Mouse (Mus musculus) ovary, postnatal 14 days (tissue): ENCODE results near the gene Kcnk15.

Source experiments
- DNase-seq: peaks from one replicate; pipeline ENCODE4 v3.0.0; 2022; ENCODE audit warnings: low spot score

Kcnk15 gene

DNA sequence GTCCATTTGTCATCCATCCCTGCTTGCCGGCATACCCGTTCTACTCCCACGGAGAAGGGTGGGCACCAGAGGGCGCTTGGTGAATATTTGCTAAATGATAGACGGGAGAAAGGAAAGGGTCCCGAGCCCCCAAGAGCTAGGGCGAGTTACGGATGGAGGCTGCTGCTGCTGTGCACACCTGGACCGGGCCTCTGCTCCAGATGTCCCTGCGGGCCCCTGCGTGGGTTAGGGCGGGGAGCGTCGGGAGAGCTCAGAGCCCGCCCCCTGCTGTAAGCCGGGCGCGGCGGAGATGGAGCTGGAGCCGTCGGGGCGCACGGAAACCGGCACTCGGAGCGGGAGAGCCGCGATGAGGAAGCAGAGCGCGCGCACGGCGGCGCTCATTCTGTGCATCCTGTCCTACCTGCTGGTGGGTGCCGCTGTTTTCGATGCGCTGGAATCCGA, at the start of gene Kcnk15:
Kcnk15 (plus strand) TSS at position 191 of the 441 bp plus-strand sequence.
- DNase-seq, result no peak

- DNase-seq, result no peak
These were observed 49.6 kb upstream of the Kcnk15 start for GRCm38 (mm10) chr2:163803838-163804237.

GRCm38 (mm10) chr2:163809166-163809565, 44.3 kb upstream of the Kcnk15 start:
- DNase-seq, result no peak

- DNase-seq, result no peak
These were observed 43.7 kb upstream of the Kcnk15 start for GRCm38 (mm10) chr2:163809704-163810103.

DNA sequence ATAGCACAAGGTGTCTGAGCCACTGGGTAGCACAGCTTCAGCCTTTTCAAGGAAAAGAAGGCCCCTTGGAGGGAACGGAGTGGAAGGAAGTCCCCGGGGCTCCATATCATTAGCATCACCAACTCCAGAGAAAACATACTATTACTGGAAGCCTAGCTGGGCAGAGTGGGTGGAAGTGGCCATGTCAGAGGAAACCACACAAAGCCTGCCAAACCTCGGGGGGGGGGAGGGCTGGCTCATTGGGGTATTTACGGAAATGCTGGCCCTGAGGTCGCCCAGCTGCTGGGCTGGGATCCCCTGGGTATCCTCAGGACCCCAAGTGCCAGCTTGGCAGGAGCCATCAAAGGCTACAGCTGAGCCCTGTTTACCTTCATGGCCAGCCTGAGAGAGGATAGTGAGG, 40.4 kb upstream of the Kcnk15 start:
- DNase-seq, result no peak

GRCm38 (mm10) chr2:163814739-163815465, 38.5 kb upstream of the Kcnk15 start:
- no peak for DNase-seq

- peak; percentile 66 for DNase-seq
These were observed 32.8 kb upstream of the Kcnk15 start, which contains the start of gene Ccn5 for GRCm38 (mm10) chr2:163820607-163821006. Gene Ccn5, plus strand, starts transcription at chr2:163820861.

- DNase-seq, result peak; percentile 47
These were observed 30.2 kb upstream of the Kcnk15 start for GRCm38 (mm10) chr2:163823248-163823647.

DNA sequence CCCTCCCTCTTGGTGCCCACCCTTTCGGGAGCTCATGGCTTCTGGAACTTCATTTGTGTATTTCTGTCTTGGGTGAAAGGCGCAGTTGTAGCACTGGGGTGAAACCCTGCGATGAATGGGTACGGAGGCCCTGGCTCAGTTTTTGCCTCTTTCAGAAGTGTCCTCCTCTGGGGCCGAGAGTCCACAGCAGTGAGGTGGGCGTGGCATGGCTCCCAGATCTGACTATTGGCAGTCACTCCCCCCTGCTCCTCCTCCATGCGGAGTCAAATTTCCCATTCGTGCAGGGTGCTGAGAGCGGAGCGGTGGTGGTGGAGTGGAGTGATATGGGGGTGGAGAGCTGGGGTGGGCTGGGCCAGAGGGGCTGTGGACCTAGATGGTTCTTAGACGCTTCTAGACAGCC, 29.7 kb upstream of the Kcnk15 start:
- DNase-seq, result peak; percentile 27

GRCm38 (mm10) chr2:163825861-163826260, 27.6 kb upstream of the Kcnk15 start:
- DNase-seq, result no peak

GRCm38 (mm10) chr2:163826494-163826893, 27.0 kb upstream of the Kcnk15 start:
- no peak for DNase-seq

- DNase-seq, result no peak
These were observed 22.3 kb upstream of the Kcnk15 start for GRCm38 (mm10) chr2:163831163-163831562.

DNA sequence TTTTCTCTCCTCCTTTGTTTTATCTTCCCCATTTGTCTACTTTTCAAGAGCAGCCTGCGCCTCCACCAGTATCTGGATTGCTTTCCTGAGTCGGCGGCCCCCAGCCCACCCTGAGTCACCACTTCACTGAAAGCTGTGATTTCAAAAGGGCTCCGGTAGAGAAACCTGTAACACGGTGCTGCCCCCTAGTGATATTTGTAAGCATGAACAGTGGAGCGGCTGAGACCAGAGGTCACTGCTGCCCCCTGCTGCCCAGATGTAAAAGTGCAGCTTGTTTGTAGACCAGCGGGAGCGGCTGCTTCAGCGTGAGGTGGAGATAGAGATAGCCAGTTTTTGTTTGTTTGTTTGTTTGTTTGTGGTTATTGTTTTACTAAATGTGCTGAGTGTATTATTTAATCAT, 15.4 kb upstream of the Kcnk15 start:
- peak; percentile 71 for DNase-seq

- peak; percentile 54 for DNase-seq
These were observed 13.9 kb upstream of the Kcnk15 start for GRCm38 (mm10) chr2:163839519-163839918.

DNA sequence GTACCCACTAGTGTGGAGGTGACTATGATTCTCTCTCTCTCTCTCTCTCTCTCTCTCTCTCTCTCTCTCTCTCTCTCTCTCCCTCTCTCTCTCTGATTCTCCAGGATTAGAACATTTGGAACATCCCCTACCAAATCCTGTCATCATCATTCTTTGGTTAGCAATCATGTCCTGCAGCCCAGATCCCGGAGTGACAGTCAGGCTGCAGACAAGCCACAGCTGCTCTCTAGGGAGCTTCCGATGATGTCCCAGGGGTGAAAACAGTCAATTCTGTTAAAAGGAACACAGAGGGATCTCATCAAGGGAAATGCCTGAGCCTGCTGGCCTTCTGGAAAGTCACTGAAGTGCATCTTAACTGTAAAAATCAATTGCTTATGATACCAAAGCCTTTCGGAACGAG, 11.4 kb upstream of the Kcnk15 start:
- DNase-seq, result no peak

DNA sequence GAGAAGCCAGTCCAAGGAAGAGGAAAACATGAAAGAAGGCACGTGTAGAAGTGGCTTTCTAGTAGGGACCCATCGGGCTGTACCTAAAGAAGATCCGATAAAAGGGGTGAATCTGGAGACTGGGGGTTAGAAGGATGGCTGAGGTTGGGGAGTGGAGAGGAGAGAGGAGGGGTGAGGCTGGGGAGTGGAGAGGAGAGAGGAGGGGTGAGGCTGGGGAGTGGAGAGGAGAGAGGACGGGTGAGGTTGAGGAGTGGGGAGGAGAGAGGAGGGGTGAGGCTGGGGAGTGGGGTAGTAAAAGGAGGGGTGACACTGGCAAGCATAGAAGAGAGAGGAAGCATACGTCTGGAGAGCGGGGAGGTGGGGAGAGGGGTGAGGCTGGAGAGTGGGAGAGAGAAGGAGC, 3.8 kb downstream of the Kcnk15 start:
- DNase-seq, result no peak

GRCm38 (mm10) chr2:163858254-163858947, 5.0 kb downstream of the Kcnk15 start:
- peak; percentile 34 for DNase-seq

DNA sequence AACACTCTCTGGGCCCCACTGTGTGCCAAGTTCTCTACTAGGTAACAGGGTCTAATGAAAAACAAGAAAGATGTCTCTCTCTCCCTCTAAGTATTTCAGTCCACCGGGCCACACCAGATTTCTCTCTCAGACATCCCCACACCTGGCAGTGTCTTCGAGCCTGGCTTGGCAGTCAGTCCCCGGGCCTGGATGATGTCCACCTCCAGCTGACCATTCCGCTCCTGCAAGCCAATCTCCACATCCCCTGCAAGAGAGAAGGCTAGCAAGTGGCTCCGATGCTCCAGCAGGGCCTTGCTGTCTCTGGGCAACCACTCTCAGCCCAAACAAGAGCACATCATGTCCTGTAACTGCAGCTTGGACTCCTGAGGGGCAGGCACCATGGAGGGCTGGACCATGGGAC, 11.9 kb downstream of the Kcnk15 start:
- no peak for DNase-seq

DNA sequence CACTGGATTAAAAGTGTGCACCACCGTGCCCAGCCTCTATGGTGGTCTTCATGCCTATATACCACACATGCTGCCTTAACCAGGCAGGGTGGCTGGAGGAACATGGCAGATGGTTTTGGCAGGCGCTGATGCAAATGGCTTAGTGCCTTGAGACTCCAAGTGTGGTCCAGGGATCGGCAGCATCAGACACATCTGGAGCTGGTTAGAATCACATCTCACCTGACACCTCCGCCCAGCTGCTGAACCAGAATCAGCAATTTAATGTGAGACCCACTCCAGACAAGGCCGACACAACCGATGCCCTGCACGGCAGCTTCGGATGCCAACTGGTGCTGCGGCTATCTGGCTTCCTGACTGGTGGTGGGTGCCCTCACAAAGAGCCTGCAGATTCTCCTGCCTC, 12.6 kb downstream of the Kcnk15 start:
- DNase-seq, result no peak

GRCm38 (mm10) chr2:163869783-163870182, 16.3 kb downstream of the Kcnk15 start:
- no peak for DNase-seq

DNA sequence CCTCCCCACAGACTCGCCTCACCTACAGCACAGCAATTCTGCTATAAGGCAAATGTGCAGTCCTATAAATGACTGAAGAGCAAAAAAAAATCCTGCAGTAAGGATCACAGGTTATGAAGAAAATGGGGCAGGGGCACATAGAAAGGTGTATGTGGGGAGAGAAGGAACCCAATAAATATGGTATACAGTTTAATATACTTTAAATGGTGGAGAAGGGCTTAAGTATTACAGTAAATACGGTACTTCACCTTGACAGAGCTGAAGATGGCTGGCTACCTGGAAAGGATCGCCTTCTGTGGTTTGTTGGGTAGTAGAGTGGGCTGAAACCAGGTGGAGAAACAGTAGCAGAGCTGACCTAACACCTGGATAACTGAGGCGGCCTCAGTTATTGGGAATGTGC, 17.8 kb downstream of the Kcnk15 start:
- no peak for DNase-seq

DNA sequence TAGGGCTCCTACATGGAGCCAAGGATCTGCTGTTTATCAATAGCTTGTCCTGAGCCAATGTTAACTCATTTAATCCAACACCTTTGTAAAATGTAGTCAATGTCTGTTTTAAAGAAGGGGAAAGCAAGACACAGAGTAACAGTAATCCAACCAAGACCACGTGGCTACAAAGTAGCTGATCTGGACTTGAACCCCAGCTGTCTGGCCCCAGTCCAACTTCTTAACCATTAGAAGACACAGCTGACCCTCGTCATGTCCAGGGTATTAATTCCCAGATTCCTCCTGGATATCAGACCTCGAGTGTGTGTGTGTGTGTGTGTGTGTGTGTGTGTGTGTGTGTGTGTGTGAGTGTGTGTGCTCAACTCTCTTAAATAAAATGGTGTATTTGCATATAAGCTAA, 18.5 kb downstream of the Kcnk15 start:
- no peak for DNase-seq

GRCm38 (mm10) chr2:163874877-163875276, 21.4 kb downstream of the Kcnk15 start:
- DNase-seq, result no peak

GRCm38 (mm10) chr2:163875484-163875883, 22.0 kb downstream of the Kcnk15 start:
- DNase-seq, result no peak
